Mouse (Mus musculus) megakaryocyte, embryonic 14.5 days (primary cell): ENCODE measurements around the gene Soat2.

ENCODE experiments used
- FLI1 ChIP-seq: IDR thresholded peaks from 2 replicates; pipeline ENCODE4 v1.6.1; 2012; ENCODE audit warnings: low read length, inconsistent platforms, mixed read lengths
- GATA1 ChIP-seq: IDR thresholded peaks from 3 replicates; pipeline ENCODE4 v1.6.1; 2012; ENCODE audit warnings: mixed read lengths, low read length, inconsistent platforms, borderline replicate concordance

GRCm38 (mm10) chr15:102145330-102145729 lies 5.0 kb upstream of the Soat2 start:
- TF ChIP-seq GATA1 = no peak
- no peak for TF ChIP-seq FLI1
